Mouse (Mus musculus) bone marrow macrophage, adult 2 months (primary cell): ENCODE data around the gene Acads.

Source experiments
- CTCF ChIP-seq: IDR thresholded peaks from 2 replicates; pipeline ENCODE4 v1.5.1; 2012; ENCODE audit warnings: low read depth, mild to moderate bottlenecking, low read length, moderate library complexity
- POLR2A ChIP-seq: IDR thresholded peaks from 2 replicates; pipeline ENCODE4 v1.6.1; 2012; ENCODE audit warnings: mild to moderate bottlenecking, low read depth, low read length, borderline replicate concordance

DNA sequence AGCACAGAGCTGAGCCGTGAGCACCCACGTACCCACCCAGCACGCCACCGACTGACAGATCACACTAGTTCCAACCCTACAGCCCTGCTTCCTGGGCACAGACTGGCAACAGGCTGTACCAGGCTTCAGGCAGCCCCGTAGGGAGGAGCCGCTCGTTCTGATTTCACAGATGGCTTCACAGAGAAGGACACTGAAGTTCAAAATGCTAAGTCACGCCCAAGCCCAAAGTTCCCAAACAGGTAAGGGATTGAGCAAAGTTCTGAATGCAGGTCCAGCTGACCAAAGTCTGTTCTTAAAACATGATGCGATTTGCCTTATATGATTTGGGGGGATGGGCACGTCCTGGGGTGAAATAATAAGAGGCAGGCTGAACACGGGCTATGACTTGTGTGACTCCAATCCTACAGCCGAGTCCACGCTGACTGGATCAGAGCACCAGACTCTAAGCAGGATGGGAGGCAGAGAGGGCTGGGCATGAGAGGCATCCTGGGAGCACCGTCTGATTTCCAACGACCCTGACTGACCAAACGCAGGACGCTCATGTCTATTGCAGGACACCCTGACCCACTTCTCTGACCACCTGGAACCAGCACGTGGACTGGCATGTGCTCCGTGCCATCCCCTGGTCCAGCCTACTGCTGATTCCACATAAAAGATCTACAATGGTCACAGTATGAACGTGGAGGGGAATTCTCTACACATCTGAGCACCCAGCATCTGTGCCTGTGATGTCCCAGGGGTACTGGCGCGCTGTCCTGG is 8.5 kb upstream of the Acads start:
- TF ChIP-seq CTCF: no peak
- TF ChIP-seq POLR2A: no peak
